Mouse (Mus musculus) cerebellum, adult 11-12 months (tissue): ENCODE results near the gene Eapp.

Source experiments
- DNase-seq: peaks from one replicate; pipeline ENCODE4 v3.0.0; 2022

Gene Eapp

GRCm38 (mm10) chr12:54632141-54632540 is 63.6 kb downstream of the Eapp start:
- no peak for DNase-seq

- no peak for DNase-seq
Observed at GRCm38 (mm10) chr12:54621942-54622341, 73.8 kb downstream of the Eapp start.
